Mouse (Mus musculus) erythroblast, embryonic 14.5 days (primary cell): ENCODE data around the gene Wdr92.

Experiments
- GATA1 ChIP-seq: IDR thresholded peaks from 2 replicates; pipeline ENCODE4 v1.6.1; 2012; ENCODE audit warnings: low read length, inconsistent platforms, mixed read lengths
- TAL1 ChIP-seq: IDR thresholded peaks from 3 replicates; pipeline ENCODE4 v1.6.1; 2012; ENCODE audit warnings: low read length, inconsistent platforms, mixed read lengths

- TF ChIP-seq GATA1 (no peak), TAL1 (no peak)
Measured at GRCm38 (mm10) chr11:17188786-17189185, 6.9 kb downstream of the Wdr92 start.
